Mouse (Mus musculus) CH12.LX (cell line): ENCODE data around the gene Sugct.

Experiments
- CHD2 ChIP-seq: IDR thresholded peaks from 2 replicates; pipeline ENCODE4 v1.6.1; 2011; ENCODE audit warnings: low read length, improper control_type of control experiment
- CTCF ChIP-seq, 2 experiments: IDR thresholded peaks in 1 of 2; conservative IDR thresholded peaks in 1 of 2; 2 replicates each; pipeline ENCODE4 v1.5.1; 2011 to 2012; ENCODE audit warnings: low read depth in 2 of 2, low read length in 2 of 2, improper control_type of control experiment in 1 of 2, inconsistent platforms in 1 of 2, mild to moderate bottlenecking in 1 of 2, moderate library complexity in 1 of 2
- EP300 ChIP-seq: IDR thresholded peaks from 2 replicates; pipeline ENCODE4 v1.6.1; 2011; ENCODE audit warnings: low read length, improper control_type of control experiment
- HCFC1 ChIP-seq: IDR thresholded peaks from 2 replicates; pipeline ENCODE4 v1.6.1; 2012; ENCODE audit warnings: low read depth, mild to moderate bottlenecking, inconsistent platforms, low read length, improper control_type of control experiment
- MEF2A ChIP-seq: IDR thresholded peaks from 2 replicates; pipeline ENCODE4 v1.6.1; 2014; ENCODE audit warnings: low read depth, mild to moderate bottlenecking, inconsistent platforms, low read length, improper control_type of control experiment, borderline replicate concordance
- USF1 ChIP-seq: IDR thresholded peaks from 2 replicates; pipeline ENCODE4 v1.6.1; 2014; ENCODE audit warnings: low read depth, mild to moderate bottlenecking, inconsistent platforms, low read length, improper control_type of control experiment
- ZNF384 ChIP-seq: IDR thresholded peaks from 2 replicates; pipeline ENCODE4 v1.6.1; 2012; ENCODE audit warnings: low read depth, low read length, improper control_type of control experiment, inconsistent platforms

- TF ChIP-seq EP300 (no peak), ZNF384 (no peak), USF1 (no peak), CTCF (conservative IDR thresholded peaks at IDR 0.05 in 1 of 2, IDR thresholded peaks at IDR 0.05 in 1 of 2; ENCODE audit: low read depth in 2 of 2, low read length in 2 of 2) (no peak), HCFC1 (no peak), MEF2A (no peak), CHD2 (no peak)
Measured at GRCm38 (mm10) chr13:17297462-17298005, 397.8 kb downstream of the Sugct start.
